Mouse (Mus musculus): ENCODE data around the gene Vmn2r104. TPM values are rescaled to one million over a fixed set of nuclear protein-coding genes. Genes with fewer than 3 reads are reported as not detected.

Vmn2r104 gene
- total RNA-seq (2022): under 1 TPM in 1 of 4 experiments, not detected in 3; 0.03 TPM

DNA sequence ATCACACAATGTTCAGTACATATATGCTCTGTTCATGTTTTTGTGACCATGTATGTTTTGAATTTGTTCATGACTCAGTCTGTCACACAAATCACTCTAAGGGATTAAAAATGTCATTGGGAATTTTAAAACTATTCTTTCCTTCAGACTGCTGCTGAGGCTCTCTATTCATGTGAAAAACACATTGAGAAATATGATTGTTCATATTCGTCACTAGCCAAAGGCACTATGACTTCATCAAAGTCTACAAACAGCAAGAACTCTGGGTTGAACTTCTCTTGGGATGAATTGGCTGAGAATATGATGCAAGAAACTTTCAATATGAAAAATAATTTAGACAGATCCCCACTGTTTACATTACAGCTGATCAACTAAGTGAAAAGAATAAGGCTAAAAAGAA is at the start of gene Vmn2r104:
Gene Vmn2r104 (minus strand): TSS at position 101 of the 400 bp plus-strand sequence.
- DNase-seq: no peak

DNA sequence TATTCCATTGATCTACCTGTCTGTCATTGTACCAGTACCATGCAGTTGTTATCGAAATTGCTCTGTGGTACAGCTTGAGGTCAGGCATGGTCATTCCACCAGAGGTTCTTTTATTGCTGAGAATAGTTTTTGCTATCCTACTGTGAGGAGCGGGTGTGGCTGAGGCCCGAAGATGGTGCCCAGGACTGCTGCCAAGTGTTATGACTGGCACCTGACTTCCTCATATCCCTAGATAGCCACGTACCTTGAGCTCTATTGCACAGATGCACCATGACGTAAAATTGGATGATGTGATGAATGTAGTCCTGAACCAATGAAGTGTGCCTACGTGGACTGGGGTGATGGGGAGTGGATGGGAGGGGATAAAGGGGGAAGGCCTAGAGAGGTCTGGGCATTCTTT is 26.0 kb upstream of the Vmn2r104 start:
- no peak for DNase-seq

DNA sequence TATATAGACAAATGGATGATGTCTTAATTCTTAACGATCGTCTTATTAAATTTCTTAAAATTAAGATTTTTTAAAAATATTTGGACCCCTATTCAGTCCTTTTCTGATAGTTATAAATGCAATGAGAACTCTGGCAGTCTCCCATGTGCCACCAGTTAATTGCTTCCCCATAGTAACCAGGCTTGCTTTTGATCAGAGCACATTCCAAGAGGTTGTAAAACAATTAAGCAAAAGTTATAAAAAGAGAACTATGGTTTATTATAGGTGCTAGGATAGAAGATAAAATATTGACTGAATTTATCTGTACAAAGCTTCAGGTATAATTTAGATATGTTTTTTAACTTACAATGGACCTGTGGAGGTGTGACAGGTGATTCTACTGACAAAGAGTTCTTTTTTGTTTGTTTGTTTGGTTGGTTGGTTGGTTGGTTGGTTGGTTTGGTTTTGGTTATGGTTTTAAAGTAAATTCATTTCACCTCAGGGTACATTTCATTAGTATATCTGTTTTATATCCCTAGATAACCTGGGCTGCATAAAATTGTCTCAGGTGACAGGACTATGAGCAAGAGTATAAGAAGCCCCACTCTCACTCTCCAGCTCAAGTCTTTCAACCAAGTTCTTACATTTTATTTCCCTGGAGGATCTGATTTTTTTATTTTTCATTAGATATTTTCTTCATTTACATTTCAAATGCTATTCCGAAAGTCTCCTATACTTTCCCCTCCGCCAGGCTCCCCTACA is 23.7 kb upstream of the Vmn2r104 start:
- no peak for DNase-seq

Other genes starting within 250 kb of the Vmn2r104 start
- not detected for gene Fpr-rs7, start 65.9 kb upstream of the Vmn2r104 start, total RNA-seq (2022)
- not detected for gene Fpr-rs6, start 134.8 kb upstream of the Vmn2r104 start, total RNA-seq (2022)
- gene Vmn2r105, start 186.7 kb upstream of the Vmn2r104 start, total RNA-seq (2022): not detected
- not detected for gene Vmn2r106, start 237.2 kb upstream of the Vmn2r104 start, total RNA-seq (2022)